Mouse (Mus musculus): Measurements from ENCODE around the gene Icam4.
"Not testable (repeated sequence)": the region's sequence is repeated elsewhere in the genome, so short reads cannot be mapped to it uniquely, and the experiment has no call there.

Icam4 gene

DNA sequence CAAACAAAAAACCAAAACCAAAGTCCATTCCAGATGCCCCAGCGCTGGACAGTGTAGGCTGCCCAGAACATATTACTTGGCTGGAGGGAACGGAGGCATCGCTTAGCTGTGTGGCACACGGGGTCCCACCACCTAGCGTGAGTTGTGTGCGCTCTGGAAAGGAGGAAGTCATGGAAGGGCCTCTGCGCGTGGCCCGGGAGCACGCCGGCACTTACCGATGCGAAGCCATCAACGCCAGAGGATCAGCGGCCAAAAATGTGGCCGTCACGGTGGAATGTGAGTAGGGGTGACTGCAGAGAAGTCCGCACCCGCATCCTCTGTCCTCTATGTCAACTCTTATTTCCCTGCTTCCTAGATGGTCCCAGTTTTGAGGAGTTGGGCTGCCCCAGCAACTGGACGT lies 7.0 kb downstream of the Icam4 start:
- no peak for DNase-seq

GRCm38 (mm10) chr9:21036666-21037065 lies 7.5 kb downstream of the Icam4 start:
- DNase-seq = no peak

GRCm38 (mm10) chr9:21037481-21037891 lies 8.3 kb downstream of the Icam4 start:
- no peak for DNase-seq

DNA sequence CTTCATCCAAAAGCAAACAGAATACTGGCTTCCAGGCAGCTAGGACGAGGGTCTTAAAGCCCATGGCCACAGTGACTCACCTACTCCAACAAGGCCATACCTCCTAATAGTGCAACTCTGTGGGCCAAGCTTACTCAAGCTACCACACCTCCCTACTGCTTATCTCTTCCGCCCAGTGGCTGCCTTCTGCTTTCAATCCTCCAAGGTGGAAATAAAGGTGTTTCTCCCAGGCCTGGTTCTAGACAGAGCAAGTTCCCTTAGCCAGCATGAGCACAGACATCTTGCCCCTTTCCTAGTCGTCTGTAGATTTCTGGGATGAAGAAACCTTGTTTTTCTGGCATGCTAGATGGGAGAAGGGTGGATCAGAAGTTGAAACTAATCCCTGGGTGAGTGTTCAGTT lies 10.6 kb downstream of the Icam4 start:
- no peak for DNase-seq

DNA sequence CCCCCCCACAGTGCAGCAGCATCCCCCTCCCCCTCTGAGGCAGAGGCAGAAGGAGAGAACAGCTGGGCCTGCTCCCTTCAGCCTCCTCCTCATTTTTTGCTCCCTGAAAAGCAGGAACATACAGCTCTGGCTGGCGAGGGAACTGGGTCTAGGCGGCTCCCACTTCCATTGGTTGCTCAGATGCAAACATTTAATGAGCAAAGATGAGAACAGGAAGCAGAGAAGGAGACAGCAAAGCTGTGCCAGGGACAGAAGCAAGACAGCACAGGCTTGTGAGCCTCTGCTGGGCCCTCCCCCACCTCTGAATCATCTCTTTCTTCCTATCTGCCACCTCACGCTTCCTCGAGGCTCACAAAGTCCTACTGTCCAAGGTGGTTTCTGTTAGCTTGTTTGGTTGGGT lies 12.1 kb downstream of the Icam4 start:
- DNase-seq = no peak

GRCm38 (mm10) chr9:21043563-21043962 lies 14.4 kb downstream of the Icam4 start:
- no peak for DNase-seq

- DNase-seq = not testable (repeated sequence)
These were observed 15.6 kb downstream of the Icam4 start for GRCm38 (mm10) chr9:21044785-21045184.

DNA sequence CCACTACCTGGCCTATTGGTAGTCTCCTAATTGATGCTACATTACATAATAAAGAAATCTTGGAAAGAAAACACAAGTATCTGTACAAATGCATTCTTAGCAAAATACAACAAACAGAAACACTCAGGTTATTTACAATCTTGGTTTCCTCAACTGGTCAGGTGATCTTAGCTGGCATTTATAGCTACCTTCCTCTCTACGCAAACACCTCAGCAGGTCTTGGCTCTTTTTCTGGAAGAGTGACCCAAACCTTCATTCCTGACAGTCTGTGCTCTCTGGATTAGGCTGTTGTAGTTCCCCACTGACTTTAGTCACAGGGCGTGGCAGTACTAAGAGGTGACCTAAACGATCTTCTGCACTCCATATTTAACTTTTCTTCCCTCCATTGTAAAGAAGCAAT lies 16.1 kb downstream of the Icam4 start:
- DNase-seq = no peak

DNA sequence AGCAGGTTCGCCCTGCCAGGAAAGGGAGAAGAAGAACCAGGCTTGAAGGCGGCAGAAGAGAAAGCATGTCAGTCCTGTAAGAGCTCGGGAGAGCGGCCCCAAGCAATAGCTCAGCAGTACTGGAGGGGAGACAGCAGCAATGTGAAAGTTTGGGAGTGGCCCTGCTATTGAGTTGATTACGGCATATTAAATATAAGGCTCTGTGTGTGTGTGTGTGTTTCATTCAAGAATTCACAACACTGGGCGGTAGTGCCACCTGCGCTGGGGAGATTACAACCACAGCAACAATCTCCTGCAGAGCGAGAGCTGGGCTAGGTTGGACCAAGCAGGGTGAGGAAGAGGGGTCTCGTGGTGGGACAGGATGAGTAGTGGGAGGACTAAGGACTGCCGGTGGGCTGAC lies 22.4 kb downstream of the Icam4 start:
- DNase-seq = no peak

DNA sequence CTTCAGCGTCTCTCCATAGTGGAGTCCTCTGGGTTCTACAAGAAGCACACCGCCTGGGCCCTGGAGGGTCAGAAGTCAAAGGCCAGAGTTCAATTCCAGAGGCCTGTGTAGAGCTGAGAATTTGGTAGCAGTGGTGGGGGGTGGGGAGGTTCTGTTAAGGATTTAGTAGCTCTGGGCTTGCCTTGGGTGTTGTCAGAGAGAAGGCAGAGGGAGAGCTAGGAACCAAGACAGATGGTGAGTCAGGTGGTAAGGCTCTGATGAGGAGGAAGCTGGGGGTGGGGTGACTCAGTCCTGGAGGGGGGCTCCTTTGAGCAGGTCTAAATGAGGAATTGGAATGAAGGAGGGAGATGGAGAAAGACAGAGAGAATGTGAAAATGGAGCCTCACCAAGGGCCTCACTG lies 33.8 kb downstream of the Icam4 start:
- no peak for DNase-seq

DNA sequence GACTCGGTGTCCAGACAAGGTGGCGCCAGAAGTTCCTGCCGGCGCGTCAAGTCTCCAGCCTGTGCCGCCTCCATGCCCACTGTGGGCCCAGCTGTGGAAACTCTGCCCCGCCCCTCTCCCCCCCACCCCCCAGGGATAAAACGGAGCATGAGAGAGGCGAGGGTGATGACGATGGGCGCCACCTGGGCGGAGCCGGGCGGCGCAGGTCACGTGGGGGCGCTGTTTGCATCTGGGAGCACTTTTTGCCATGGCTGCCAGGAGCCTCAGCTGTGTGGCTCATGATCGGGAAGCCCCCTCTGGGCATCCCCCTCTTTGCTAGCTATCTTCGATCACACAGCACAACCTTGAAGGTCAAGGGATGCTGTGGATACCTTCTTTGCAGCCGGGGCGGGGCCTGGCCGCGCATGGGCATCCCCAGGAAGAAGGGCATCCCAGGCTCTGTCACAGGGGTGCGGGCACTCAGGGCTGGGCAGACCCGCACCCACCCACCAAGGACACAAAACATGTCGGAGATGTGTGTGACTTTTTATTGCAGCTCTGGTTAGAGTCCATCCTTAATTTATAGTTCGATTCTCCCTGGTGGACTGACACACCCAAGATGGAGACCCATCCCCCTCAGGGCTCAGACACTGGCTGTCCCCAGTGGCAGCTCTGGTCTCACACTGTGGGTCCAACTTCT lies 38.0 kb downstream of the Icam4 start, which contains the start of gene Zglp1:
TSS of gene Zglp1 (minus strand) at position 88 of the 679 bp plus-strand sequence.
- no peak for DNase-seq

- DNase-seq = no peak
These were observed 43.5 kb downstream of the Icam4 start for GRCm38 (mm10) chr9:21072641-21073040.

DNA sequence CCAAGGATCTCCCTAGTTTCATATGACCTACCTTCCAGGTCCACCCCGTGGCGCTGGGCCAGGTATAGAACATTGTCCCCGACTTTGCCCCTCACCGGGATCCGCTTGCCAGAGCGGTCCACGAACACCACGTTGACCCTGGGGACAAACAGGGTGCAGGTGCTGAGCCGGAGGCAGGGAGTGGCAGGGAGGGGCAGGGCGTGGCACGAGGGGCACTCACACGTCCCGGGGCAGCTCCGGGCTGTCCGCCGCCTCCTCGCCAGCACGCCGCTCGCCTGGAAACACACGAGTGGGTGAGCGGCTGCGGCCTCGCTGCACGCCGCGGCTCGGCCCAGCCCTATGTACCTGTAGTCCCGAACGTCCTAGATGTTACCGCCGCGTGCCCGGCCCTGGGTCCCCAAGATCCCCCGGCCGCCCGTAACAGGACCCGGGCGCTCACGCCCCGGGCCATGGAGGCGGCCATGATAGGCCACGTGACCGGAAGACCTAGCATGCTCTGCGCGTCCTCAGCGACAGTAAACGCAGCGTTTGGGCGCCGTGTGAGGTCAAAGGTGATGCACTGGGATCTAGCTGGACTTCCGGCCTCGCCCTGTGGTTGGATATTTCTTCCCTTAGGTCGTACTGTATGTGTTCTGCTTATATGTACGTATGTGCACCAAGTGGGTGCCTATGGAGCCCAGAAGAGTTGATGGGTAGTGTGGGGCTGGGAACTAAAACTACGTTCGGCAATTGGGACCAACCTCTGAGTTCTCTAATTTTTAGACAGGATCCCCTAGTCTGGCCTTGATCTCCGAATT lies 44.1 kb downstream of the Icam4 start, which contains the start of the genes Gm49373 and Fdx1l:
TSS of gene Gm49373 (minus strand) at position 53 of the 797 bp plus-strand sequence.
TSS of gene Fdx1l (minus strand) at position 571 of the 797 bp plus-strand sequence.
- DNase-seq = peak; percentile 73 to 75

DNA sequence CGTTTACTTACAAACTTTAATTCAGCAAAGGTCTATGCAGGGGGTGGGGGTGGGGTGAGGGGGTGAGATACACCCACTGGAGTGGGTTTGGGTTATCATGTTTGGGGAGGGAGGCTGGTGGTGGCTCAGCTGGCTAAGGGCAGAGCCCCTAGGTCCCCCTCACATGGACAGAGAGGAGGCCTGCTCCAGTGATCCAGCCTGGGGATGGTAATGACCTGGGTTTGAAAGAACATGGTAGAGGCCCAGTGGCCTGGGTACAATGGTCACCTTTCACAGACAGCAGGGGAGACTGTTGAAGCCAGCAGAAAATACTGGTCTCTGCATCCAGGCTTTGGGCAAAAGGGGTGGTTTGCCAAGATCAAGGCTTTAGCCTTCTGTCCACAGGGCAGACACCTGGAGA lies 45.0 kb downstream of the Icam4 start:
- no peak for DNase-seq

DNA sequence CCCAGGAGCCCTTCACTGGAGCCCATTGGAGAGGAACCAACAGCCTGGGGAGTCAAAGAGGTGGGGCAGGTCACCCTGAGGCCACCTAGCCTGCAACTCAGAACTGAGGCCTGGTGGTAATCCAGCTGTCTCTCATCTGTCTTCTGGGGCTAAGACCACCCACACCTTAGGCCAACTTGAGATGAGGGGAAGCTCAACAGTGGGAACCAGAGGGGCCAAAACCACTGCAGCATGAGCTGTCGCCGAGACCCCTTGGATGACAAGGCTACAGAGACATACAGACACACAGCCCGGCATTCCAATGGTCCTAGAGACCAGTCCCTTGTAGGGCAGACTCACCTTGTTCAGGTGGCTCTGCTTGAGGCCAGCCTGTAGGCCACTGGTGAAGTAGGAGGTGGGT lies 46.5 kb downstream of the Icam4 start:
- no peak for DNase-seq
